Mouse (Mus musculus) stomach, postnatal 0 days (tissue): ENCODE results near the gene Dpp10.

Experiments
- CTCF ChIP-seq: IDR thresholded peaks from 2 replicates; pipeline ENCODE4 v1.5.1; 2016; ENCODE audit warnings: antibody characterized with exemption, low read depth, mild to moderate bottlenecking, moderate library complexity
- EP300 ChIP-seq: optimal IDR thresholded peaks from 2 replicates; pipeline ENCODE3; 2016; ENCODE audit warnings: antibody characterized with exemption

- TF ChIP-seq CTCF (no peak), EP300 (no peak)
These were observed 125.8 kb downstream of the Dpp10 start for GRCm38 (mm10) chr1:123919606-123920005.
